Mouse (Mus musculus): Measurements from ENCODE around the gene B3gat3. TPM values are rescaled to one million over a fixed set of nuclear protein-coding genes. Genes with fewer than 3 reads are reported as not detected.
A peak's percentile ranks its signal among the peaks of the same experiment; 100 is the strongest.

B3gat3 gene
- polyA plus RNA-seq, 1 experiment from 2014 or later, result 89.7 TPM

DNA sequence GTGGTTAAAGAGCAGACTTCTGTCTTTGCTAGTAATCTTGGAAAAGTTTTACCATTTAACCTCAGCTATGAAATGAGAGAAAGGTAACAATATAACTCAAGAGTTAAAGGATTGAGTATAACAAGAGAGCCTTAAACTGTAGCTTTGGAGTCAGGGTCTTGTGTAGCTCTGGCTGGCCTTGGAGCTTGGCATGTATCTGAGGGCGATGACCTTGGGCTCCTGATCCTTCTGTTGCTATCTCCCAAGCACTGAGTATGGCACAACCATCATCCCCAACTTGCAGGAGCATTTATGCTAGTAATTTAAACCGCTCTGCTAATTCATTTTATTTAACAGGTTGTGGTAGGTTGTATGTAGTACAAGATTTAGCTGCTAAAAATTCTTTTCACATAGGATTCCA lies 55.3 kb downstream of the B3gat3 start:
- H3K36me3 ChIP-seq, result peaks cover 96% of the 10 kb centered on the region

DNA sequence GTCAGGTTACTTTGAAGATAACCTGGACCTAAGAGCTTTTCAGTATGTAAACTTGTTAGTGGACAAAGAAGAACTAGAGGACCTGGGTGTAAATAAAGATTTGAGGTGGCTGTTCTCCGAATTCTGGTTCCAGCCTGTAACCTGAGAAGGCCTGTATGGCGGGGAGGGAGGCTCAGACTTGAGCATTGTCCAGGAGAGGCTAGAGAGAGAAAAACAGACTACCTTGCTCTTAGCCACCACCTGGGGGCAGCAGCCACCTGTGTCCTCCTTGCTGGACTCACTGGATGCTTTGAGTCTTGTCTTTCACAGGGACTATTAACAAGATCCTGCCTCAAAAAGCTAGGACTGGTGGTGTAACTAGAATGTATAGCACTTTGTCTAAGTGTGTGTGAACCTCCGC lies 56.4 kb downstream of the B3gat3 start:
- peaks cover 12% of the 10 kb centered on the region for H3K4me1 ChIP-seq (replicated peaks)
- no peak overlapping the region for H3K27ac ChIP-seq
- WGBS, result 60% methylated on average over 3 of the region's 3 CpGs
- no peak overlapping the region for H3K9ac ChIP-seq
- no peaks in the 10 kb centered on the region for H3K27me3 ChIP-seq
- H3K4me2 ChIP-seq, result no peak overlapping the region
- peak; percentile 74 for ATAC-seq (ENCODE audit: low FRiP score)
- H3K36me3 ChIP-seq, result peaks cover 93% of the 10 kb centered on the region
- no peaks in the 10 kb centered on the region for H3K9me3 ChIP-seq
- H3K4me3 ChIP-seq, result no peak overlapping the region

More for the DNA sequence above, 55.3 kb downstream of the B3gat3 start:
- H3K4me2 ChIP-seq, result no peak overlapping the region
- 0 out of 2 replicates have a peak, but pooled peaks cover 2% of the 10 kb centered on the region for H3K4me1 ChIP-seq (replicated peaks)
- ATAC-seq (ENCODE audit: low FRiP score), result no peak
- H3K4me3 ChIP-seq, result no peak overlapping the region
- 100% methylated on average over 2 of the region's 2 CpGs for WGBS
- no peaks in the 10 kb centered on the region for H3K27me3 ChIP-seq
- no peak overlapping the region for H3K9ac ChIP-seq
- H3K27ac ChIP-seq, result no peak overlapping the region
- no peaks in the 10 kb centered on the region for H3K9me3 ChIP-seq

Small RNA genes lying within 50 kb of the gene (microRNA-seq; reads per million reads assigned to microRNA genes)
- not detected for gene Mir5136

Other genes with a start within 250 kb of the B3gat3 start
- 153 and 163 TPM in 2 replicates for gene Slc3a2, start 197.0 kb upstream of the B3gat3 start, polyA plus RNA-seq (2015; fragmentation: Nextera tagmentation; extraction: Ambion mirVana)
- 82.6 and 89.9 TPM in 2 replicates for gene Wdr74, start 184.5 kb upstream of the B3gat3 start, polyA plus RNA-seq (2015; fragmentation: Nextera tagmentation; extraction: Ambion mirVana)
- gene 1700092M07Rik, start 179.7 kb upstream of the B3gat3 start, polyA plus RNA-seq (2015; fragmentation: Nextera tagmentation; extraction: Ambion mirVana), result 1.9 and 3.0 TPM in 2 replicates
- gene Stx5a, start 179.0 kb upstream of the B3gat3 start, polyA plus RNA-seq (2015; fragmentation: Nextera tagmentation; extraction: Ambion mirVana), result 120 and 128 TPM in 2 replicates
- gene Nxf1, start 163.3 kb upstream of the B3gat3 start, polyA plus RNA-seq (2015; fragmentation: Nextera tagmentation; extraction: Ambion mirVana), result 168 and 170 TPM in 2 replicates
- 257 and 258 TPM in 2 replicates for gene Tmem223, start 149.4 kb upstream of the B3gat3 start, polyA plus RNA-seq (2015; fragmentation: Nextera tagmentation; extraction: Ambion mirVana)
- gene Tmem179b, start 145.9 kb upstream of the B3gat3 start, polyA plus RNA-seq (2015; fragmentation: Nextera tagmentation; extraction: Ambion mirVana), result 38.1 and 38.6 TPM in 2 replicates
- 27.1 and 30.1 TPM in 2 replicates for gene Taf6l, start 134.0 kb upstream of the B3gat3 start, polyA plus RNA-seq (2015; fragmentation: Nextera tagmentation; extraction: Ambion mirVana)
- gene Polr2g, start 121.8 kb upstream of the B3gat3 start, polyA plus RNA-seq (2015; fragmentation: Nextera tagmentation; extraction: Ambion mirVana), result 153 and 163 TPM in 2 replicates
- 8.0 and 8.4 TPM in 2 replicates for gene Zbtb3, start 117.8 kb upstream of the B3gat3 start, polyA plus RNA-seq (2015; fragmentation: Nextera tagmentation; extraction: Ambion mirVana)
- 60.4 and 61.4 TPM in 2 replicates for gene Ttc9c, start 101.0 kb upstream of the B3gat3 start, polyA plus RNA-seq (2015; fragmentation: Nextera tagmentation; extraction: Ambion mirVana)
- gene Hnrnpul2, start 100.4 kb upstream of the B3gat3 start, polyA plus RNA-seq (2015; fragmentation: Nextera tagmentation; extraction: Ambion mirVana), result 5.8 and 6.3 TPM in 2 replicates
- gene AC129217.1, start 90.6 kb upstream of the B3gat3 start, polyA plus RNA-seq (2015; fragmentation: Nextera tagmentation; extraction: Ambion mirVana), result not detected in 2 replicates
- gene Bscl2, start 82.9 kb upstream of the B3gat3 start, polyA plus RNA-seq (2015; fragmentation: Nextera tagmentation; extraction: Ambion mirVana), result 82.9 and 84.0 TPM in 2 replicates
- gene Gng3, start 81.2 kb upstream of the B3gat3 start, polyA plus RNA-seq (2015; fragmentation: Nextera tagmentation; extraction: Ambion mirVana), result 346 and 374 TPM in 2 replicates
- gene Lrrn4cl, start 69.6 kb upstream of the B3gat3 start, polyA plus RNA-seq (2015; fragmentation: Nextera tagmentation; extraction: Ambion mirVana), result 1.0 and 1.3 TPM in 2 replicates
- gene Ubxn1, start 48.9 kb upstream of the B3gat3 start, polyA plus RNA-seq (2015; fragmentation: Nextera tagmentation; extraction: Ambion mirVana), result 162 TPM in 2 replicates
- gene Uqcc3, start 39.5 kb upstream of the B3gat3 start, polyA plus RNA-seq (2015; fragmentation: Nextera tagmentation; extraction: Ambion mirVana), result 71.0 and 72.3 TPM in 2 replicates
- gene Lbhd1, start 36.6 kb upstream of the B3gat3 start, polyA plus RNA-seq (2015; fragmentation: Nextera tagmentation; extraction: Ambion mirVana), result 45.3 and 57.7 TPM in 2 replicates
- not detected in 2 replicates for gene Gm49403, start 36.4 kb upstream of the B3gat3 start, polyA plus RNA-seq (2015; fragmentation: Nextera tagmentation; extraction: Ambion mirVana)
- 56.5 and 61.6 TPM in 2 replicates for gene 1810009A15Rik, start 31.5 kb upstream of the B3gat3 start, polyA plus RNA-seq (2015; fragmentation: Nextera tagmentation; extraction: Ambion mirVana)
- not detected in 2 replicates for gene Gm49416, start 31.4 kb upstream of the B3gat3 start, polyA plus RNA-seq (2015; fragmentation: Nextera tagmentation; extraction: Ambion mirVana)
- gene Ints5, start 27.4 kb upstream of the B3gat3 start, polyA plus RNA-seq (2015; fragmentation: Nextera tagmentation; extraction: Ambion mirVana), result 34.3 and 34.6 TPM in 2 replicates
- 91.7 and 95.9 TPM in 2 replicates for gene Ganab, start 22.3 kb upstream of the B3gat3 start, polyA plus RNA-seq (2015; fragmentation: Nextera tagmentation; extraction: Ambion mirVana)
- gene Rom1, start 9.0 kb downstream of the B3gat3 start, polyA plus RNA-seq (2015; fragmentation: Nextera tagmentation; extraction: Ambion mirVana), result 1.6 and 1.8 TPM in 2 replicates
- gene Eml3, start 9.2 kb downstream of the B3gat3 start, polyA plus RNA-seq (2015; fragmentation: Nextera tagmentation; extraction: Ambion mirVana), result 9.4 and 11.3 TPM in 2 replicates
- gene Mta2, start 21.5 kb downstream of the B3gat3 start, polyA plus RNA-seq (2015; fragmentation: Nextera tagmentation; extraction: Ambion mirVana), result 133 and 137 TPM in 2 replicates
- 29.4 and 31.1 TPM in 2 replicates for gene Tut1, start 33.5 kb downstream of the B3gat3 start, polyA plus RNA-seq (2015; fragmentation: Nextera tagmentation; extraction: Ambion mirVana)
- gene Eef1g, start 46.7 kb downstream of the B3gat3 start, polyA plus RNA-seq (2015; fragmentation: Nextera tagmentation; extraction: Ambion mirVana), result 344 and 348 TPM in 2 replicates
- 5.7 and 6.4 TPM in 2 replicates for gene Ahnak, start 68.9 kb downstream of the B3gat3 start, polyA plus RNA-seq (2015; fragmentation: Nextera tagmentation; extraction: Ambion mirVana)
- not detected in 2 replicates for gene Scgb1a1, start 167.6 kb downstream of the B3gat3 start, polyA plus RNA-seq (2015; fragmentation: Nextera tagmentation; extraction: Ambion mirVana)
- gene Asrgl1, start 215.3 kb downstream of the B3gat3 start, polyA plus RNA-seq (2015; fragmentation: Nextera tagmentation; extraction: Ambion mirVana), result 16.6 and 23.0 TPM in 2 replicates